Mouse (Mus musculus) liver, embryonic 14 days (tissue): ENCODE data around the gene Arid3c. TPM values are rescaled to one million over a fixed set of nuclear protein-coding genes. Genes with fewer than 3 reads are reported as not detected.

Experiments
- polyA plus RNA-seq: library from polyadenylated mRNA; depleted of rRNA; stranded (reverse); fragments of >200 nt; gene quantifications from 2 replicates; pipeline ENCODE4 v1.2.3, GENCODE M21; 2012; rRNA removed

Gene Arid3c
- not detected in 2 replicates for polyA plus RNA-seq

GRCm38 (mm10) chr4:41731052-41731765 is at the start of gene Arid3c:
TSS of gene Arid3c (minus strand) at chr4:41731142.

GRCm38 (mm10) chr4:41774002-41774401 is 43.1 kb upstream of the Arid3c start, which contains the start of gene Ccl27a:
TSS of gene Ccl27a (minus strand) at chr4:41774247.

GRCm38 (mm10) chr4:41755338-41756305 is 24.7 kb upstream of the Arid3c start, which contains the start of gene Sigmar1:
TSS of gene Sigmar1 (minus strand) at chr4:41756157.

GRCm38 (mm10) chr4:41754797-41755337 is 23.9 kb upstream of the Arid3c start, which contains the start of gene Galt:
TSS of gene Galt (plus strand) at chr4:41755228.

GRCm38 (mm10) chr4:41722918-41723351 is 8.0 kb downstream of the Arid3c start, which contains the start of gene Dctn3:
TSS of gene Dctn3 (minus strand) at chr4:41723170.

GRCm38 (mm10) chr4:41713197-41714067 is 17.5 kb downstream of the Arid3c start, which contains the start of gene Rpp25l:
TSS of gene Rpp25l (minus strand) at chr4:41713534.

GRCm38 (mm10) chr4:41699783-41700182 is 31.2 kb downstream of the Arid3c start, which contains the start of gene Il11ra1:
TSS of gene Il11ra1 (plus strand) at chr4:41699989.

GRCm38 (mm10) chr4:41696930-41697841 is 33.8 kb downstream of the Arid3c start, which contains the start of gene Cntfr:
TSS of gene Cntfr (minus strand) at chr4:41697089.

Other genes starting within 250 kb of the Arid3c start
- gene AI464131, start 228.1 kb downstream of the Arid3c start, polyA plus RNA-seq, result 0.50 and 0.59 TPM in 2 replicates
- gene 1110017D15Rik, start 213.8 kb downstream of the Arid3c start, polyA plus RNA-seq, result not detected in 2 replicates
- gene Fam219a, start 161.6 kb downstream of the Arid3c start, polyA plus RNA-seq, result 1.6 and 1.8 TPM in 2 replicates
- gene Dnaic1, start 161.4 kb downstream of the Arid3c start, polyA plus RNA-seq, result 1.3 and 1.6 TPM in 2 replicates
- gene Enho, start 90.8 kb downstream of the Arid3c start, polyA plus RNA-seq, result 1.1 and 1.3 TPM in 2 replicates
- 0.69 and 0.75 TPM in 2 replicates for gene Cntfr, start 34.1 kb downstream of the Arid3c start, polyA plus RNA-seq
- 13.2 and 13.6 TPM in 2 replicates for gene Il11ra1, start 31.2 kb downstream of the Arid3c start, polyA plus RNA-seq
- 22.3 and 26.0 TPM in 2 replicates for gene Rpp25l, start 17.6 kb downstream of the Arid3c start, polyA plus RNA-seq
- 37.2 and 43.0 TPM in 2 replicates for gene Dctn3, start 8.0 kb downstream of the Arid3c start, polyA plus RNA-seq
- gene Galt, start 24.1 kb upstream of the Arid3c start, polyA plus RNA-seq, result 21.6 and 24.6 TPM in 2 replicates
- 22.4 and 26.2 TPM in 2 replicates for gene Sigmar1, start 25.0 kb upstream of the Arid3c start, polyA plus RNA-seq
- 8.5 and 9.4 TPM in 2 replicates for gene Ccl27a, start 43.1 kb upstream of the Arid3c start, polyA plus RNA-seq
- gene Gm21541, start 172.5 kb upstream of the Arid3c start, polyA plus RNA-seq, result not detected in 2 replicates
- 0.15 and 0.16 TPM in 2 replicates for gene Gm20878, start 210.4 kb upstream of the Arid3c start, polyA plus RNA-seq
- gene Fam205a4, start 234.9 kb upstream of the Arid3c start, polyA plus RNA-seq, result 0.02 TPM in 2 replicates